Comparison of ENCODE assay signal across 8 mouse cellular contexts in the genomic region with DNA sequence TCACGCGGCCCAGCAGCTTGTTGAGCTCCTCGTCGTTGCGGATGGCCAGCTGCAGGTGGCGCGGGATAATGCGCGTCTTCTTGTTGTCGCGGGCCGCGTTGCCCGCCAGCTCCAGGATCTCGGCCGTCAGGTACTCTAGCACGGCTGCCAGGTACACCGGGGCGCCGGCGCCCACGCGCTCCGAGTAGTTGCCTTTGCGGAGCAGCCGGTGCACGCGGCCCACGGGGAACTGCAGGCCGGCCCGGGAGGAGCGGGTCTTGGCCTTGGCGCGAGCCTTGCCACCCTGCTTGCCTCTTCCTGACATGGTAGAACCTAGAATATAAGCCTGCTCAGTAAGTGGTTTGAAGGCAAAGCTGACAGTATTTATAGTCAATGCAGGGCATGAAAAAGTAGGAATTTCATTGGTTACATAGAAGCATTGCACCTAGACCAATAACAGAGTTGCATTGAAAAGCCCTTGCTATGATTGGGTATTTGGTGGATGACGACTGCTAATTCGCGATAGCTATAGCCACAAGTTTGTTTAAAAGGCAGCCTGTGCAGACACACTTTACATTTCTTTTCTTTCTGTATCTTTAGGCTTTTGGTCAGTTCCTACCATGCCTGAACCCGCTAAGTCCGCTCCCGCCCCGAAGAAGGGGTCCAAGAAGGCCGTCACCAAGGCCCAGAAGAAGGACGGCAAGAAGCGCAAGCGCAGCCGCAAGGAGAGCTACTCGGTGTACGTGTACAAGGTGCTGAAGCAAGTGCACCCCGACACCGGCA. TPM values are rescaled to one million over a fixed set of nuclear protein-coding genes. Genes with fewer than 3 reads are reported as not detected.
DNase-seq lines count a peak whose midpoint lies in the region; ATAC-seq and TF ChIP-seq lines count a peak whose summit lies in the region.
"Not testable (repeated sequence)": the region's sequence is repeated elsewhere in the genome, so short reads cannot be mapped to it uniquely, and the experiment has no call there.

Gene Hist1h2ak (minus strand): TSS at position 304 of the 762 bp plus-strand sequence.
Gene Hist1h2bn (plus strand): TSS at position 600 of the 762 bp plus-strand sequence.

- peak within 1 kb of the TSS; percentile 61 for H3ac ChIP-seq in C2C12 (ENCODE audit: control insufficient read depth, insufficient read length, low read depth)

- DNase-seq in brain, embryonic 14.5 days (ENCODE audit: low read depth) = peak; percentile 99
- DNase-seq in liver = peak; percentile 88
- peak; percentile 33 to 68 for DNase-seq in monocyte, adult 2 months (ENCODE audit: low read depth in 1 of 2, low spot score in 2 of 2)
- peak; percentile 62 to 70 for DNase-seq in spleen, postnatal 14 days (ENCODE audit: low spot score in 2 of 2)

- TF ChIP-seq CTCF in C2C12 (IDR thresholded peaks at IDR 0.05; ENCODE audit: control insufficient read depth, insufficient read depth, insufficient read length); brain, embryonic 14.5 days (IDR thresholded peaks at IDR 0.05; ENCODE audit: borderline replicate concordance, extremely low read depth, insufficient read depth, insufficient read length): not testable (repeated sequence)

- H3K4me2 ChIP-seq in heart, embryonic 12.5 days = peak within 1 kb of the TSS; percentile 86
- peak within 1 kb of the TSS; percentile 67 for H3K4me2 ChIP-seq in kidney, embryonic 16.5 days (replicated peaks; ENCODE audit: low read depth, low read length)

- under 1% methylated on average over 50 of the region's 50 CpGs for WGBS in heart, embryonic 12.5 days
- WGBS in kidney, embryonic 16.5 days = 0% methylated on average over 29 of the region's 50 CpGs

- not testable (repeated sequence) for H3K27me3 ChIP-seq in C2C12 (ENCODE audit: control insufficient read depth, insufficient read depth, insufficient read length); erythroblast, embryonic 14.5 days (ENCODE audit: control insufficient read depth); heart, embryonic 12.5 days (replicated peaks); kidney, embryonic 16.5 days (ENCODE audit: insufficient read depth, low read length)

- not testable (repeated sequence) for H3K9me3 ChIP-seq in erythroblast, embryonic 14.5 days (ENCODE audit: control insufficient read depth, low read length); heart, embryonic 12.5 days (replicated peaks); kidney, embryonic 16.5 days (ENCODE audit: low read length)

- H3K27ac ChIP-seq in heart, embryonic 12.5 days (ENCODE audit: poor library complexity, severe bottlenecking) = peak within 1 kb of the TSS; percentile 96
- H3K27ac ChIP-seq in kidney, embryonic 16.5 days (ENCODE audit: low read length) = peak within 1 kb of the TSS; percentile 96

- peaks cover 13% of the 10 kb centered on the region for H3K79me2 ChIP-seq in C2C12 (ENCODE audit: control insufficient read depth, insufficient read depth)

- H3K4me1 ChIP-seq in erythroblast, embryonic 14.5 days (ENCODE audit: control insufficient read depth) = peaks cover 49% of the 10 kb centered on the region
- H3K4me1 ChIP-seq in heart, embryonic 12.5 days (replicated peaks) = peaks cover 13% of the 10 kb centered on the region
- H3K4me1 ChIP-seq in kidney, embryonic 16.5 days (ENCODE audit: insufficient read depth, low read length) = peaks cover 30% of the 10 kb centered on the region

- H3K4me3 ChIP-seq in C2C12 (ENCODE audit: insufficient read depth, poor library complexity, severe bottlenecking) = peak within 1 kb of the TSS; percentile 25
- peak within 1 kb of the TSS; percentile 65 for H3K4me3 ChIP-seq in erythroblast, embryonic 14.5 days (replicated peaks)
- H3K4me3 ChIP-seq in heart, embryonic 12.5 days = peak within 1 kb of the TSS; percentile 58
- peak within 1 kb of the TSS; percentile 54 for H3K4me3 ChIP-seq in kidney, embryonic 16.5 days (ENCODE audit: low read length)

- H3K79me3 ChIP-seq in C2C12 (ENCODE audit: low read depth) = not testable (repeated sequence)

- peak; percentile 94 for ATAC-seq in heart, embryonic 12.5 days (ENCODE audit: insufficient number of reproducible peaks, low FRiP score)
- ATAC-seq in kidney, embryonic 16.5 days (ENCODE audit: low FRiP score, low TSS enrichment) = peak; percentile 95

- 0 out of 2 replicates have a peak, but pooled peaks have one; percentile 39 for TF ChIP-seq POLR2A in brain, embryonic 14.5 days (IDR thresholded peaks at IDR 0.05; ENCODE audit: borderline replicate concordance, extremely low read depth, insufficient read depth, insufficient read length, poor library complexity, severe bottlenecking)

- H3K9ac ChIP-seq in heart, embryonic 12.5 days = peak within 1 kb of the TSS; percentile 78
- H3K9ac ChIP-seq in kidney, embryonic 16.5 days (replicated peaks; ENCODE audit: low read length) = peak within 1 kb of the TSS; percentile 76

- H3K36me3 ChIP-seq in C2C12 (ENCODE audit: control insufficient read depth, insufficient read depth); heart, embryonic 12.5 days; kidney, embryonic 16.5 days (ENCODE audit: insufficient read depth, low read length): not testable (repeated sequence)
- peaks cover 14% of the 10 kb centered on the region for H3K36me3 ChIP-seq in erythroblast, embryonic 14.5 days (ENCODE audit: control insufficient read depth)

TF ChIP-seq in C2C12, 6 proteins besides CTCF, POLR2A, EP300 and RAD21:
- TF ChIP-seq CEBPB (IDR thresholded peaks at IDR 0.05; ENCODE audit: low read depth) = peak; percentile 29

RNA-seq across cellular contexts. Expression of gene Hist1h2ak, which starts in this region (rescaled TPM):
- 5.9 TPM for polyA plus RNA-seq in C2C12 (2012; fragmentation: generic; extraction: Trizol)
- polyA plus RNA-seq in brain, embryonic 14.5 days (2012; rRNA removed) = 21.4 and 26.4 TPM in 2 replicates
- 57.8 and 123 TPM in 2 replicates for polyA plus RNA-seq in erythroblast, embryonic 14.5 days (2012)
- polyA plus RNA-seq in heart, embryonic 12.5 days (2016; fragmentation: Nextera tagmentation; extraction: Ambion mirVana) = 7.0 and 11.4 TPM in 2 replicates
- polyA plus RNA-seq in kidney, embryonic 16.5 days (2015; fragmentation: Nextera tagmentation; extraction: Ambion mirVana) = 24.4 and 25.9 TPM in 2 replicates

RNA-seq across cellular contexts. Expression of gene Hist1h2bn, which starts in this region (rescaled TPM):
- polyA plus RNA-seq in C2C12 (2012; fragmentation: generic; extraction: Trizol) = 3.8 TPM
- polyA plus RNA-seq in brain, embryonic 14.5 days (2012; rRNA removed) = 13.5 and 30.8 TPM in 2 replicates
- polyA plus RNA-seq in erythroblast, embryonic 14.5 days (2012) = 2.7 and 5.2 TPM in 2 replicates
- 1.1 and 2.1 TPM in 2 replicates for polyA plus RNA-seq in heart, embryonic 12.5 days (2016; fragmentation: Nextera tagmentation; extraction: Ambion mirVana)
- 2.2 and 3.1 TPM in 2 replicates for polyA plus RNA-seq in kidney, embryonic 16.5 days (2015; fragmentation: Nextera tagmentation; extraction: Ambion mirVana)

Comparison
In these comparisons a context has a peak if more than half of its experiments do, and no peak if none do; other contexts are left out.
1. Peak in every context shown above with its lines: DNase-seq, ATAC-seq, H3K4me3 ChIP-seq and H3K27ac ChIP-seq.